Mouse (Mus musculus) CD4-positive, CD25-positive, alpha-beta regulatory T cell, adult 9 weeks (primary cell): ENCODE data around the gene Heph. TPM values are rescaled to one million over a fixed set of nuclear protein-coding genes. Genes with fewer than 3 reads are reported as not detected.

Source experiments
- polyA plus RNA-seq: library from polyadenylated mRNA; unstranded; fragments of 100-300 nt; shearing (Covaris generic); gene quantifications from one replicate; pipeline ENCODE4 v1.2.1, GENCODE M21; 2017

The Heph gene
- polyA plus RNA-seq, result not detected

GRCm38 (mm10) chrX:96455149-96455548 is at the start of gene Heph:
TSS of gene Heph (plus strand) at chrX:96455359.

GRCm38 (mm10) chrX:96456201-96456963 is 1.2 kb downstream of the Heph start, which contains the start of gene Hsf3:
TSS of gene Hsf3 (minus strand) at chrX:96456294.

Other genes with a start within 250 kb of the Heph start
- gene Vsig4, start 161.9 kb upstream of the Heph start, polyA plus RNA-seq, result not detected
- gene Hsf3, start 935 bp downstream of the Heph start, polyA plus RNA-seq, result not detected